Mouse (Mus musculus) T-helper 1 cell (primary cell): ENCODE measurements around the gene Pigr.

Source experiments
- in situ Hi-C: fragments of 300-600 bp; cut with MboI, MseI; formaldehyde crosslinking; loops from one replicate; pipeline ENCODE4 v1.15.1; 2025; ENCODE audit warnings: high pct_unique_total_duplicates

Gene Pigr

GRCm38 (mm10) chr1:130829906-130830830 lies 3.7 kb downstream of the Pigr start:
- in situ Hi-C loops = loop anchor here (10.0 kb wide), 1 partner anchor 1605 kb away; no protein-coding TSS in a partner anchor

DNA sequence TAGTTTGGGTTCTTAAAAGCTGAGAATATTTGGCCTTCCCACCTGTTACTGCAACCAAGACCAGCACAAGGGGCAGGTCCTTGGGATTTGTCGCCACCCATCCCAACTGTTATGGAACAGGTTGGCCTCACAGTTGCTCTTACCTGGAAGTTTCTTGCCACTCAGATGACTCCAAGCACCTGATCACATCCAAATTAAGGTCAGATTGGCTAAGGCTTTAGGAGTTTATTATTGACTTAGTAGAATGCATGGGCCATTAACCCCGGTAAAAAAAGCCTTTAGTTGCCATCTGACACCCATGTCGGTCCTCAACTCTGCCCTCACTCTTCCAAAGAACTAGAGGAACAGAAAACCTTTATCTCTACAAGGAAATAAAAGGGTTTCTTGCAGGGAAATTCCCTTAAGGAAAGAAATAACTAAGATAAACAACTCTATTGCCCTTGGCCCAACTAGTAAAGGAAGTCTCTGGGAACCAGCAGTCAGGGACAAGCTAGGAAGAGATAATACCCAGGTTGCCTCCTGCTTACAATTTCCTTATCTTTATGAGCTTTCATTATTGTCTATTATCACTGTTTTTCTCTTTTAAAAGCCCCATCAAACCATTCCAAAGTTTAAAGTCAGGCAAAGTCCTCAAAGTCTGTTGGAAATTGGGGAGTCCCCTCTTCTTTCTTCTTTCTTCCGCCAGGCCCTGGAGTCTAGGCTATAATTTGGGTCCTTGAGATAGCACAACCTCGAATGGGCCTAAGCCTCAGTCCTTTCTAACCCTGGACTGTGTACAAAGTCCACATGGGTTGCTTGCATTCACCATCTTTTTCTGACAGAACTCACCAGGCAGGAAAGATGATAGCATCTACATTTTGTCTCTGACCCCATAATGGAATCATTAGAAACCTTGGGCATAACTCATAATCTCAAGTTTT lies 6.0 kb downstream of the Pigr start:
- in situ Hi-C loops = no loop called here

GRCm38 (mm10) chr1:130835161-130835936 lies 8.9 kb downstream of the Pigr start:
- in situ Hi-C loops = no loop called here

- in situ Hi-C loops = no loop called here
Measured at GRCm38 (mm10) chr1:130838288-130838687, 11.8 kb downstream of the Pigr start.

DNA sequence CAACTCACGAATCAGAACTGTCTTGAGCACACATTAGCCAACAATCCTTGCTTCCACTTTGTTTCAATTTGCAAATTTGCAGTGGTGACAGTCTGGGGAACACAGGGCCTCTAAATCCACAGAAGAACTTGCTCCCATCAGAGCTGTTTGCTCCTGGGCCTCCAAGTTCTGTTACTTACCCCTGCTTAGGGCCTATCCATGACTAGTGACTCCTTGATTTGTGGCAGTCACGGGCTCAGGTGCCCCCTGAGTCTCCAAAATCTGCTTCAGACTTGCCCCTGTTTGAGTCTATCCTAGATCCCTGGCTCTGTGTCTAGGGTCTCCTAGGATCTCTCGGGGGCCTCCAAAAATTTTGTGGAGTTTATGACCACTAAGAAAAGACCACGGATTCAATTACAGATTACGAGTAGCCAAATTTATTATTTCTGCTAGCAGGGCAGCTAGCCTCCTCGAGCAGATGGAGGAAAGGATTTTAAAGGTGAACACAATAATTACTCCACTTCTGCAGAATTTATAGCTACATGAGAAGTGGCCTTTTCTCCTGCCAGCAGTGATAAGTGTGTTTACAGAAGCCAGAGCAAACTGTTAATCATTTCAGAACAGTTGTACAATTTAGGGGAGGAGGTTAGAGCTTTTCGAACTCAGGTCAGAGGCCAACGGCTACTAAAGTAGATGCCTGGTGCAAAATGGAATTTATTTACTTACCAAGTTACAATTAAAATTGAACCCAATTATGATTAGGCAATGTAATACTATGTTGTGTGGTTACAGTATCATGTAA lies 14.3 kb downstream of the Pigr start:
- in situ Hi-C loops = loop anchor here (5.0 kb wide), 1 partner anchor 52 kb away; no protein-coding TSS in a partner anchor

DNA sequence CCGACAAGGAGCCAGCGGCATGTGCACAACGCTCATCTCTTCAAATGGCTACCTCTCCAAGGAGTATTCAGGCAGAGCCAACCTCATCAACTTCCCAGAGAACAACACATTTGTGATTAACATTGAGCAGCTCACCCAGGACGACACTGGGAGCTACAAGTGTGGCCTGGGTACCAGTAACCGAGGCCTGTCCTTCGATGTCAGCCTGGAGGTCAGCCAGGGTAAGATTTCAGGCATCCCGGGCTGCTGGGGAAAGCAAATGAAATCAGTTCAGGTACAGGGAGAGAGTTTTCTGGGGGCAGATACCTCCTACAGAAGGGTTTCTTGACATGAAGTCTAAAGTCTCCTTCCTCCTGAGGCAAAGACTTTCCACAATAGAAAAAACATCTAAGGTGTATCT lies 15.1 kb downstream of the Pigr start:
- in situ Hi-C loops = loop anchor here (5.0 kb wide), 1 partner anchor 51 kb away; no protein-coding TSS in a partner anchor

DNA sequence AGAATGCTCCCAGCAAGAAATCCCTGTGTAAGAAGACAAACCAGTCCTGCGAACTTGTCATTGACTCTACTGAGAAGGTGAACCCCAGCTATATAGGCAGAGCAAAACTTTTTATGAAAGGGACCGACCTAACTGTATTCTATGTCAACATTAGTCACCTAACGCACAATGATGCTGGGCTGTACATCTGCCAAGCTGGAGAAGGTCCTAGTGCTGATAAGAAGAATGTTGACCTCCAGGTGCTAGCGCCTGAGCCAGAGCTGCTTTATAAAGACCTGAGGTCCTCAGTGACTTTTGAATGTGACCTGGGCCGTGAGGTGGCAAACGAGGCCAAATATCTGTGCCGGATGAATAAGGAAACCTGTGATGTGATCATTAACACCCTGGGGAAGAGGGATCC lies 18.0 kb downstream of the Pigr start:
- in situ Hi-C loops = loop anchor here (5.0 kb wide), 1 partner anchor 48 kb away; no protein-coding TSS in a partner anchor

DNA sequence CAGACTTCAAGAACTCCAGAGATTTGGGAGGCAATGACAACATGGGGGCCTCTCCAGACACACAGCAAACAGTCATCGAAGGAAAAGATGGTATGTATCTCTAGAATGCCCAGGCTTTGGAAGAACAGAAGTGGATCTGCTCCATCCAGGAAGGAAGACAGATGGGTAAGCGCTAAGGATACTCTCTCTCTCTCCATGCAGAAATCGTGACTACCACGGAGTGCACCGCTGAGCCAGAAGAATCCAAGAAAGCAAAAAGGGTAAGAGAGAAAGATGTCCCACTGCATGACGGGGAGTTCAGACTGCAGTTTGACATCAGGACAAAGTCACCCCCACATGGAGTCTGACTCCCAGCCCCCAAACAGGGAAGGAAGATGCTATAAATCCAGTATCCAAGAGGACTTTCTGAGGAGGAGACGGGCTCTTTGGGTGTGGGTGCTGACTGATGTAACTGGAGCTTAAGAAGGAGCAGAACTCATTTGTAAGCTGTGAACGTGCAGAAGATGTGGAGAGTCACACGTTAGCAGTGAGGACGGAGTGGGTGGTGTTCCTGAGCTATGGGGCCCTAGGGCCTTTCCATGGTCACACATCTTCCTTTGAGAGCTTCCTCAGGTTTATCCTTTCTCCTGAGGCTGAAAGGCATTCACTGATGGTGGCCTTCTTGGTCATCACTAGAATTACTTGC lies 23.2 kb downstream of the Pigr start:
- in situ Hi-C loops = no loop called here

GRCm38 (mm10) chr1:130850405-130850804 lies 23.9 kb downstream of the Pigr start:
- in situ Hi-C loops = no loop called here

DNA sequence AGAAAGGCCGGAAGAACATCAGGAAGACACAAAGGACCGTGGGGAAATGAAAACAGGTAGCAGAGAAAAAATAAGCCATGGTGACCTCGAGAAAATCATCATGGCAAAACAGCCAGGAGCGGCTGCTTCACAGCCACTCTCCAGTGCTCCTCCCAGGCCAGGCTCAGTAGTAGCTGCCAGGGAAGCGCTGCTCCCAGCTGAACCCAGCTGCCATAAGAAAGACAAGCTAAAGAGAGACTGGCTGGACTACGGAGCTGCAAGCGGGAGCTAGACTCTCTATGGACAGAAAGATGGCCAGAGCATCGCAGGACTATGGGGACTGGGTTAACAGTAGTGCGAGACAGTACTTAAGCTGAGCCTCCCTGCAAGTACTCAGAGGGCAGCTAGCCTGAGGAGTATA lies 28.3 kb downstream of the Pigr start:
- in situ Hi-C loops = no loop called here

GRCm38 (mm10) chr1:130855723-130856122 lies 29.2 kb downstream of the Pigr start:
- in situ Hi-C loops = no loop called here

- in situ Hi-C loops = no loop called here
Measured at GRCm38 (mm10) chr1:130857456-130857855, 31.0 kb downstream of the Pigr start.

DNA sequence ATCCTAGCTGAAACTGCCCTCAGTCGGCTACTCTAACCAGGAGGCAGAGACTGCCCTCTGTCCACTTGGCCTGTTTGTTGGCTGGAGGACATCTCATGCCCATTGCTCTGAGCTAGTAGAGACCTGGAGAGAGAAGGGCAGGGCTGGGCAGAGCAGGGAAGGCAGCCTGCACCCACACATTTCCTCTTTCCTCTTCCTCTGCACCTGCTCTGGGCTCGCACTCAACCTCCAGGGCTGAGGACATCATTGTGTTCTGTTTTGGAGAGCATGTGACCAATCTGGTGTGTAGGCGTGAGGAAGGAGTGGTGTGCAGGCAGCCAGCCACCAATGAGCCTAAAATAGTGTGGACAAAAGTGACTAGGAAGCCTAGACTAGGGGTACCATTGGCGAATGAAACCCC lies 37.8 kb downstream of the Pigr start:
- in situ Hi-C loops = no loop called here

DNA sequence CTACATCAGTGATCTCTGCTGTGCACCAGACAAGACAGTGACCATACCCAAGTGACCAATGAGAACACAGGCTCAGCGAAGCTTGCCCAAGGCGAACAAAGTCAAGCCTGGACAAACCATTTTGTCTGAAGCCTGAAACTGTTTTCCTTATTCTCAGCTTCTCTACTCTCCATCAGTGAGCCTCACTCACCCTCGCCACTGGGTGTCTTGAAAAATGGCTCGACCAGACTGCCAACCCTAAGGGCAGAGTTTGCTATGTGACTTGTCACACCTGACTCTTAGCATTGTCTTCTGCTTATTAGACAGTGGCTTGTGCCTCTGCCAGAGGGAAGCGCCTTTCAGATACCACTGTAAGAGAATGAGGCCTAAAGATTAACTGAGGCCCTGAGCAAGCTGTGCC lies 38.3 kb downstream of the Pigr start:
- in situ Hi-C loops = no loop called here

DNA sequence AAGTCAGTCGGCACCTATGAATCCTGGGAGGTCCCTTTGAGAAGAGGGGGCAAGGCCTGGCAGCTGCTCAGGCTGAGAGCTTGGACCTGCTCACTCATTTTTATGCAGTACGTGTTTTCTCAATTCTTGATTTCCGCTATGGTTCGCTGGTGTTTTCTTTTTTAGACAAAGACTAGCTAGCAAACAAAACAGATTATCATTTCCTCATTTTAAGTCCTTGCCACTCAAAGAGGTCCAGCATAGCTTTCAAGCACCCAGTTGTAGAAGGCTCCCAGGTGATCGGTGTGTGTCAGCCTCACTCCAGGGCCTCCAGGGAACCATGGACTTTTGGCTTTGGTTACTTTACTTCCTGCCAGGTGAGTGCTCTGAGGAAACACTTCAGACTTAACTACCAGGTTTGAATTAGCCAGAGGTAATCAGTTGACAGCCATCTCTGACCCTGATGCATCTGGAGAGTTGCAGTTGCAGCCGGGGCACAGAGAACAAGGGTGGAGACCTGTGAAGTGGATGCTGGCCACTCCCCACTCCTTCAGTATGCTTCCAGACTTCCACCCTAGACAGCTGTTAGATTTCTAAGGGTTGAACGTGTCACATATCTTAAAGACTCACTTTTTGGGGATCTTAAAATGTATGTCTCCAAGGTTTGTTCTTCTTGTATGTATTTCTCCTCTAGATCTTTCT lies 39.2 kb downstream of the Pigr start, which contains the start of gene Fcmr:
Fcmr (plus strand) TSS at position 129 of the 681 bp plus-strand sequence.
- in situ Hi-C loops = no loop called here

DNA sequence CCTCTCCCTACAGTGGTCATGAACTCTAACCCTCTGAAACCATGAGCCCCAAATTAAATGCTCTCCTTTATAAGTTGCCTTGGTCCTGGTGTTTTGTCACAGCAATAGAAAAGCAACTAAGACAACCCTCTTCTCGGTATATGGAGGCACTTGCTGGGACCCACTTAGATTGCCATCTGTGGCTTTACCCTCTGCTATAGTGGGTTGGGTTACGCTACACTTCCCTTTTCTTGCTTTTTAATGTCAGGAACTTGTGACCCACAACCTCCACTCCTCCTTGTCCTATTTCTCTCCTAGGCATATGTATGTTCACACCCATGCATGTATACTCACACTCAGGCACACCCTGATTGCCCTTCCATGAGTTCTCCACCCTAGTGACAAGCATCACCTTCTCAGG lies 46.4 kb downstream of the Pigr start:
- in situ Hi-C loops = no loop called here

- in situ Hi-C loops = no loop called here
Measured at GRCm38 (mm10) chr1:130875139-130875538, 48.7 kb downstream of the Pigr start.

GRCm38 (mm10) chr1:130875910-130876309 lies 49.4 kb downstream of the Pigr start:
- in situ Hi-C loops = no loop called here

DNA sequence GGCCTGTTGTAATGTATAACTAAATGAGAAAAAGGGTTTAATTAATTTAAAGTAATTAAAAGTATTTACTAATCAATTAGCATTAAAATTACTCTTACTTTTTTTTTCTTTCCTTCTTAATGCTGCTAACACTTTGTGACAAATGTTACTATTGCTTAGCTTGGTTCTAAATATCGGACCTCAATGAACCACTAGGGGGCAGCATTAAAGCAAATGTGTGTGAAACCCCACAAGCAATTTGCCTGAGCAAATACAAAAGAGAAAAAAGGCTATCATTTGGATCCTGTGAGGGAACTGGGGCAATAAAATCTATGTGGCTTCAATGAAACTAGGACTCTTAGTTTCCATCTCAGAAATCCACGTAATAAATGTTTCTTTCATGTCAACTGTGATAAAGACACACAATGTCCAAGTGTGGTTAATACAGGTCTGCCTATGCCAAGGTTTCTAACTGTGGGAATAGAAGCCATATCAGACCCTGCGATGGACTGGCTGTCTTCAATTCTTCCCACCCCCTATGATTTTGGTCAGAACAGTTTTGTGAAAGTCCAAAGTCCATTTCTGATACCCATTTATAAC lies 50.5 kb downstream of the Pigr start:
- in situ Hi-C loops = no loop called here
